ENCODE assay signal across 15 mouse cellular contexts in the genomic region with DNA sequence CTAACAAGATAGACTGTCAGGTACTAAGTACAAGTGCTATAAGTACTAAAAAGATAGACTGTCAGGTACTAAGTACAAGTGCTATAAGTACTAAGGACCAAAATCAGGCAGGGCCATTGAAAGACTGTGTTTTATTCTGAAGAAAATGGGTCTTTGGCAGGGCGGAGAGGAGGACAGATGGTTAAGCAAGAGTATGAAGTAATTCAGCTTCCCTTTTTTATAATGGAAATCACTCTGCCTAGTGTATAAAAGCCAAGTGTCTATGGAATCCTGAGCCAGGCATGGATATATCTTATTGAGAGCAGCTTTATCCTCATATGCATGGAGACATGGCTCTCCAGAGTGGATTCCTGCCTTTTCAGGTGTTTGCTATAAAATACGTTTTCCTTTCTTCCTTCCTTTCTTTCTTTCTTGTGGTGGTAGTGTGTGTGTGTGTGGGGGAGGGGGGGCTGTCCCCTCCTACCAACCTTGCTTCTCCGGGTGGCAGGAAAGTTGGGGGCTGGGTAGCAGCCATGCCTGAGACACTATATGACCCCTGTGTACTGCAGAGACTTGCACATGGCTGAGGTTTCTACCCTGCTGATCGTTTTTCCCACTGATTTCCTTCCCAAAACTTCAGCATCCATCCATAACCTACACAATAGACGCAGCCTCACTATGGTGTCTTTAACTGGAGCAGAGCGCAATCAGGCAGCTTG. TPM values are rescaled to one million over a fixed set of nuclear protein-coding genes. Genes with fewer than 3 reads are reported as not detected.
DNase-seq lines count a peak whose midpoint lies in the region; ATAC-seq and TF ChIP-seq lines count a peak whose summit lies in the region.
"Had no signal": no experiment of that assay in that cellular context is flagged by ENCODE, and none has a peak within 500 bp of the region (broad histone marks: within the 10 kb centered on the region; RNA-seq: fewer than 3 reads in every experiment).

No protein-coding gene starts in this region.

- H3K4me2 ChIP-seq in hindbrain, embryonic 14.5 days (replicated peaks) = no peak overlapping the region
- no peak overlapping the region for H3K4me2 ChIP-seq in forebrain, embryonic 15.5 days (replicated peaks)
- H3K4me2 ChIP-seq: kidney, embryonic 15.5 days; lung, embryonic 15.5 days; stomach, embryonic 15.5 days had no signal

- H3K9me3 ChIP-seq in hindbrain, embryonic 10.5 days = no peaks in the 10 kb centered on the region
- H3K9me3 ChIP-seq in hindbrain, embryonic 14.5 days (ENCODE audit: control insufficient read depth, low read length) = no peaks in the 10 kb centered on the region
- H3K9me3 ChIP-seq in forebrain, embryonic 15.5 days = no peaks in the 10 kb centered on the region
- H3K9me3 ChIP-seq: kidney, embryonic 15.5 days; lung, embryonic 15.5 days; stomach, embryonic 15.5 days had no signal

- TF ChIP-seq CTCF in thymus, adult 2 months (IDR thresholded peaks at IDR 0.05; ENCODE audit: borderline replicate concordance, control insufficient read depth, extremely low read depth, insufficient read depth, low read length, poor library complexity) = no peak

- no peaks in the 10 kb centered on the region for H3K27me3 ChIP-seq in hindbrain, embryonic 10.5 days (ENCODE audit: insufficient read depth, poor library complexity, severe bottlenecking)
- H3K27me3 ChIP-seq in hindbrain, embryonic 14.5 days (ENCODE audit: control insufficient read depth, insufficient read depth, low read length) = no peaks in the 10 kb centered on the region
- no peaks in the 10 kb centered on the region for H3K27me3 ChIP-seq in thymus, adult 2 months (ENCODE audit: control insufficient read depth, insufficient read depth, low read length)
- no peaks in the 10 kb centered on the region for H3K27me3 ChIP-seq in forebrain, embryonic 15.5 days
- H3K27me3 ChIP-seq: kidney, embryonic 15.5 days; lung, embryonic 15.5 days; stomach, embryonic 15.5 days had no signal

- no peak for TF ChIP-seq POLR2A in thymus, adult 2 months (IDR thresholded peaks at IDR 0.05; ENCODE audit: control insufficient read depth, extremely low read depth, insufficient read depth, low read length, poor library complexity)

- no peak overlapping the region for H3K9ac ChIP-seq in hindbrain, embryonic 14.5 days
- H3K9ac ChIP-seq in forebrain, embryonic 15.5 days (replicated peaks) = no peak overlapping the region
- H3K9ac ChIP-seq: kidney, embryonic 15.5 days; lung, embryonic 15.5 days; stomach, embryonic 15.5 days had no signal

- 64% methylated on average over 6 of the region's 6 CpGs for WGBS in hindbrain, embryonic 10.5 days
- WGBS in hindbrain, embryonic 14.5 days = 51% methylated on average over 6 of the region's 6 CpGs
- 57% methylated on average over 6 of the region's 6 CpGs for WGBS in thymus, adult 2 months
- WGBS in forebrain, embryonic 15.5 days = 46% methylated on average over 6 of the region's 6 CpGs

- ATAC-seq in hindbrain, embryonic 14.5 days (ENCODE audit: low FRiP score) = no peak
- ATAC-seq in forebrain, embryonic 15.5 days (replicated peaks) = peak; percentile 81
- ATAC-seq: activated CD4-positive, CD25-positive, alpha-beta regulatory T cell, adult 4 months had no signal

- H3K4me3 ChIP-seq in hindbrain, embryonic 10.5 days = no peak overlapping the region
- H3K4me3 ChIP-seq in hindbrain, embryonic 14.5 days (replicated peaks; ENCODE audit: low read length) = no peak overlapping the region
- no peak overlapping the region for H3K4me3 ChIP-seq in thymus, adult 2 months (ENCODE audit: control insufficient read depth, insufficient read depth, low read length)
- no peak overlapping the region for H3K4me3 ChIP-seq in forebrain, embryonic 15.5 days
- H3K4me3 ChIP-seq: heart, adult 2 months; kidney, embryonic 15.5 days; lung, embryonic 15.5 days; stomach, embryonic 15.5 days had no signal

- peaks cover 38% of the 10 kb centered on the region for H3K4me1 ChIP-seq in hindbrain, embryonic 10.5 days (replicated peaks)
- peaks cover 10% of the 10 kb centered on the region; the same call in 1 of the 2 replicates for H3K4me1 ChIP-seq in hindbrain, embryonic 14.5 days (replicated peaks; ENCODE audit: control insufficient read depth, insufficient read depth, low read length)
- H3K4me1 ChIP-seq in thymus, adult 2 months (replicated peaks; ENCODE audit: control insufficient read depth, insufficient read depth, low read length) = peaks cover 18% of the 10 kb centered on the region
- H3K4me1 ChIP-seq in forebrain, embryonic 15.5 days = peaks cover 32% of the 10 kb centered on the region

- no peak for DNase-seq in hindbrain, embryonic 10.5 days (ENCODE audit: low spot score)
- no peak for DNase-seq in hindbrain, embryonic 14.5 days (ENCODE audit: low spot score)
- DNase-seq in thymus, adult 2 months = peak; percentile 26
- DNase-seq in thymus, postnatal 0 days (ENCODE audit: low spot score) = no peak
- DNase-seq in layer of hippocampus, postnatal 25 days (ENCODE audit: extremely low spot score in 1 of 2, low spot score in 1 of 2) = no peak
- DNase-seq in urinary bladder, postnatal 4 days (ENCODE audit: low spot score in 2 of 2) = no peak
- DNase-seq: heart, adult 2 months; layer of hippocampus, adult 9-11 months; left cerebral cortex, postnatal 4 days had no signal

- peaks cover 30% of the 10 kb centered on the region for H3K36me3 ChIP-seq in hindbrain, embryonic 10.5 days
- peaks cover 14% of the 10 kb centered on the region for H3K36me3 ChIP-seq in hindbrain, embryonic 14.5 days (replicated peaks; ENCODE audit: control insufficient read depth, insufficient read depth)
- H3K36me3 ChIP-seq in thymus, adult 2 months (ENCODE audit: control insufficient read depth, insufficient read depth, low read length) = no peaks in the 10 kb centered on the region
- H3K36me3 ChIP-seq in forebrain, embryonic 15.5 days = no peaks in the 10 kb centered on the region
- H3K36me3 ChIP-seq: kidney, embryonic 15.5 days; lung, embryonic 15.5 days; stomach, embryonic 15.5 days had no signal

- H3K27ac ChIP-seq in hindbrain, embryonic 10.5 days = peak overlapping the region; percentile 67
- no peak overlapping the region for H3K27ac ChIP-seq in hindbrain, embryonic 14.5 days
- no peak overlapping the region for H3K27ac ChIP-seq in thymus, adult 2 months (ENCODE audit: control insufficient read depth, insufficient read depth, low read length)
- H3K27ac ChIP-seq in forebrain, embryonic 15.5 days (replicated peaks) = peak overlapping the region; percentile 44; the same call in 1 of the 2 replicates
- H3K27ac ChIP-seq: kidney, embryonic 15.5 days; lung, embryonic 15.5 days had no signal

RNA-seq across cellular contexts. Expression of a gene that starts 40.3 kb away (rescaled TPM):
- 0.90 and 2.2 TPM in 2 replicates for polyA plus RNA-seq in hindbrain, embryonic 10.5 days (2016; fragmentation: Nextera tagmentation; extraction: Ambion mirVana)
- 0.70 and 0.76 TPM in 2 replicates for polyA plus RNA-seq in hindbrain, embryonic 14.5 days (2014; fragmentation: Nextera tagmentation; extraction: Ambion mirVana)
- 1.1 and 1.3 TPM in 2 replicates for polyA plus RNA-seq in thymus, adult 2 months (2012; rRNA removed)
- polyA plus RNA-seq in thymus, postnatal 0 days (2015; fragmentation: Nextera tagmentation; extraction: Ambion mirVana) = 0.04 and 0.05 TPM in 2 replicates
- polyA plus RNA-seq in forebrain, embryonic 15.5 days (2015; fragmentation: Nextera tagmentation; extraction: Ambion mirVana) = 1.3 TPM in 2 replicates
- 1 to 10 TPM; 6.1 to 6.2 TPM for total RNA-seq in layer of hippocampus, postnatal 25 days (2021)
- total RNA-seq: MEL had no signal

Comparison
In these comparisons a context has a peak if more than half of its experiments do, and no peak if none do; other contexts are left out.
1. H3K27ac ChIP-seq: peak in hindbrain, embryonic 10.5 days (single experiment) and forebrain, embryonic 15.5 days (single experiment); none in hindbrain, embryonic 14.5 days (single experiment) and thymus, adult 2 months (single experiment).